Mouse (Mus musculus) heart, postnatal 4 days (tissue): ENCODE data around the gene Fgfr2. TPM values are rescaled to one million over a fixed set of nuclear protein-coding genes. Genes with fewer than 3 reads are reported as not detected.

Experiments
- DNase-seq: peaks from one replicate; pipeline ENCODE4 v3.0.0; 2021
- total RNA-seq, 2 experiments: library from RNA; stranded (reverse); gene quantifications; 2 replicates each; pipeline ENCODE4 v1.2.3; 2021

Fgfr2 gene
- total RNA-seq, 2 experiments from 2014 or later = 10.2 to 10.6 TPM

GRCm38 (mm10) chr7:132284795-132285194 is 838.4 kb downstream of the Fgfr2 start:
- DNase-seq = no peak

GRCm38 (mm10) chr7:132284048-132284737 is 839.0 kb downstream of the Fgfr2 start:
- no peak for DNase-seq

- no peak for DNase-seq
These were observed 840.6 kb downstream of the Fgfr2 start for GRCm38 (mm10) chr7:132282576-132282975.

- DNase-seq = no peak
These were observed 841.0 kb downstream of the Fgfr2 start for GRCm38 (mm10) chr7:132282161-132282560.

- no peak for DNase-seq
These were observed 841.4 kb downstream of the Fgfr2 start for GRCm38 (mm10) chr7:132281753-132282152.

- no peak for DNase-seq
These were observed 844.5 kb downstream of the Fgfr2 start for GRCm38 (mm10) chr7:132278658-132279057.

GRCm38 (mm10) chr7:132276287-132276686 is 846.9 kb downstream of the Fgfr2 start:
- DNase-seq = no peak

GRCm38 (mm10) chr7:132273741-132274513 is 849.2 kb downstream of the Fgfr2 start:
- DNase-seq = no peak

GRCm38 (mm10) chr7:132272984-132273383 is 850.2 kb downstream of the Fgfr2 start:
- no peak for DNase-seq

- no peak for DNase-seq
These were observed 852.8 kb downstream of the Fgfr2 start for GRCm38 (mm10) chr7:132270364-132270763.

GRCm38 (mm10) chr7:132269661-132270060 is 853.5 kb downstream of the Fgfr2 start:
- no peak for DNase-seq

GRCm38 (mm10) chr7:132267721-132268498 is 855.2 kb downstream of the Fgfr2 start:
- DNase-seq = no peak

GRCm38 (mm10) chr7:132264763-132265162 is 858.4 kb downstream of the Fgfr2 start:
- DNase-seq = no peak

GRCm38 (mm10) chr7:132263186-132263585 is 860.0 kb downstream of the Fgfr2 start:
- no peak for DNase-seq

- no peak for DNase-seq
These were observed 860.5 kb downstream of the Fgfr2 start for GRCm38 (mm10) chr7:132262696-132263095.

GRCm38 (mm10) chr7:132261885-132262284 is 861.3 kb downstream of the Fgfr2 start:
- DNase-seq = no peak

- no peak for DNase-seq
These were observed 862.5 kb downstream of the Fgfr2 start for GRCm38 (mm10) chr7:132260632-132261031.

GRCm38 (mm10) chr7:132258817-132259216 is 864.3 kb downstream of the Fgfr2 start:
- no peak for DNase-seq

- no peak for DNase-seq
These were observed 864.9 kb downstream of the Fgfr2 start for GRCm38 (mm10) chr7:132258216-132258615.

GRCm38 (mm10) chr7:132253513-132253912 is 869.6 kb downstream of the Fgfr2 start:
- DNase-seq = no peak

GRCm38 (mm10) chr7:132253078-132253477 is 870.1 kb downstream of the Fgfr2 start:
- no peak for DNase-seq

GRCm38 (mm10) chr7:132249563-132250119 is 873.5 kb downstream of the Fgfr2 start:
- no peak for DNase-seq

- DNase-seq = no peak
These were observed 875.6 kb downstream of the Fgfr2 start for GRCm38 (mm10) chr7:132247567-132247966.
